Mouse (Mus musculus) thymus, adult 18-20 months (tissue): ENCODE results near the gene Prkci.

Experiments used
- DNase-seq, 2 experiments: peaks; one replicate each; pipeline ENCODE4 v3.0.0; 2022; ENCODE audit warnings: mixed read lengths in 2 of 2

The Prkci gene

GRCm38 (mm10) chr3:31089956-31090355 lies 94.4 kb downstream of the Prkci start:
- DNase-seq, result no peak

- DNase-seq, result peak; percentile 39 to 52
Measured at GRCm38 (mm10) chr3:31093196-31093595, 97.6 kb downstream of the Prkci start.

- peak; percentile 61 to 67 for DNase-seq
Measured at GRCm38 (mm10) chr3:31093627-31094351, 98.2 kb downstream of the Prkci start.

- DNase-seq, result peak; percentile 86 to 88
Measured at GRCm38 (mm10) chr3:31094531-31095178, 99.1 kb downstream of the Prkci start, which contains the start of gene Skil. Gene Skil (plus strand): TSS chr3:31095058.

GRCm38 (mm10) chr3:31095179-31095490 lies 99.6 kb downstream of the Prkci start:
- DNase-seq, result no peak

DNA sequence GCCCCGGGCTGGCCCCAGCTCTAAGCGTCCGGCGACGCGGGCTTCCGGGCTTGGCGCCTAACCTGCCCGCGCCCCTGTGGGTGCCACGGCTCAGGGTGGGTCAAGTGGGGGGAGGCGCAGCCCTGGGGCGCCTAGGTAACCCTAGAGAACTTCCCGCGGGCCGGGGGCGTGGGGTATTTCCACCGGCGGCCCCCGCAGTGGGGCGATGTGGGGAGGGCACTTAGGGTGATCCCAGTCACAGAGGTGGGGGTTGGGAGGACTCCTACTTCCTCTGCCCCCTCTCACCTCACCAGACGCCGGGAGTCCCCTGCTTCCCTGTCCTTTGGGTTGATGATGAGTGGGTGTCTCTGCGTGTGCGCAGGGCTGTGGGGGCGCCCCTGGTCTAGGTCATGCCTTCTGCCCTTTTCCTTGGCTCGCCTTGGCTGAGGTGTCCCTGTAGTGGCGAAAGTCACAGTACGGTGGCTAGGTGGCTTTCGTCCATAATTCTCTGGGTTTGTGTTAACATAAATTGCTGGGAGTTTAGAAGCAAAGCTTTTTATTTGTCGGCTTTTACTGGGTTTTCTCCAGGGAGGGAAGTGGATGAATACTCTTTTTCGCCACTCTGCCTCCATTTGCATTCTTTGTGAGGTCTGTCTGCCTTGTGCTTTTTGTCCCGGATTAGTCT lies 100.1 kb downstream of the Prkci start:
- peak; percentile 53 to 68 for DNase-seq

GRCm38 (mm10) chr3:31096155-31097101 lies 100.9 kb downstream of the Prkci start:
- DNase-seq, result no peak

GRCm38 (mm10) chr3:31097102-31097720 lies 101.7 kb downstream of the Prkci start:
- no peak for DNase-seq

DNA sequence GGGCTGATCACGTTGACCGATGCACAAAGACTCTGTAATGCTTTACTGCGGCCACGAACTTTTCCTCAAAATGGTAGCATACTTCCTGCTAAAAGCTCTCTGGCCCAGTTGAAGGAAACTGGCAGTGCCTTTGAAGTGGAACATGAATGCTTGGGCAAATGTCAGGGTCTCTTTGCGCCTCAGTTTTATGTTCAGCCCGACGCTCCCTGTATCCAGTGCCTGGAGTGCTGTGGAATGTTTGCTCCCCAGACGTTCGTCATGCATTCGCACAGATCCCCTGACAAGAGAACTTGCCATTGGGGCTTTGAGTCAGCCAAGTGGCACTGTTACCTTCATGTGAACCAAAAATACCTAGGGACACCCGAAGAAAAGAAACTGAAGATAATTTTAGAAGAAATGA lies 102.4 kb downstream of the Prkci start:
- no peak for DNase-seq

DNA sequence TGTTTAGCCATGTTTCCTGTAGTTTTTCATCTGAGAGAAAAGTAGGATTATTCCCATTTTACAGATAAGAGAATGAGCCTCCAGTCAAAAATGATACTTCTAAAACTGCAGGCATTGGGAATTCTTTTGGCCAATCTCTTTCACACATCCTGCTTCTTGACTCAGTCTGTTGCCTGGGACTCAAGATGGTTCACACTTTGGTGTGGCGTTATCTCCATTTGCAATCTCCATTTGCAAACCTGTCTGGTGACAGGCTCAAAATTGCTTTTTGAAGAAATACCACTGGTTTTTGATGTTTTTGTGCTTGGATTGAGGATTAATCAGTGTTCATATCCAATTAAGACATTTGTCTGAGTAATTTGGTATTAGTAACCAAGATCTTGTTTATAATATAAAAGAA lies 103.0 kb downstream of the Prkci start:
- no peak for DNase-seq

- no peak for DNase-seq
Measured at GRCm38 (mm10) chr3:31100026-31100425, 104.5 kb downstream of the Prkci start.

- no peak for DNase-seq
Measured at GRCm38 (mm10) chr3:31100802-31101201, 105.3 kb downstream of the Prkci start.
